Mouse (Mus musculus) left cerebral cortex, adult 2 months (tissue): ENCODE measurements around the gene Mrps25. TPM values are rescaled to one million over a fixed set of nuclear protein-coding genes. Genes with fewer than 3 reads are reported as not detected.

ENCODE experiments used
- DNase-seq, 2 experiments: peaks; one replicate each; pipeline ENCODE4 v3.0.0; 2021 to 2022; ENCODE audit warnings: low spot score in 2 of 2, mixed read lengths in 1 of 2; ENCODE audit errors: extremely low spot score in 1 of 2
- H3K27ac ChIP-seq: fragments of 200-600 bp; 2 replicates; pipeline ENCODE4 v1.8.1; 2022
- H3K4me3 ChIP-seq: fragments of 200-600 bp; 2 replicates; pipeline ENCODE4 v1.8.1; 2022
- CTCF ChIP-seq: fragments of 200-600 bp; IDR thresholded peaks from 2 replicates; pipeline ENCODE4 v1.8.1; 2022; ENCODE audit warnings: antibody characterized with exemption, mild to moderate bottlenecking, moderate library complexity
- intact Hi-C: fragments of 180-260 bp; cut with DNase I; formaldehyde crosslinking; loops from one replicate; pipeline ENCODE4 v1.15.1; 2025
- total RNA-seq, 2 experiments: library from RNA; stranded (reverse); gene quantifications; 2 replicates each; pipeline ENCODE4 v1.2.3; 2021

Gene Mrps25
- total RNA-seq, 2 experiments from 2014 or later, result 51.5 to 58.5 TPM

GRCm38 (mm10) chr6:92184178-92184577, 345 bp upstream of the Mrps25 start:
- TF ChIP-seq CTCF, result no peak; the same call in none of the 2 replicates
- Histone ChIP-seq H3K27ac (peak overlapping the region; percentile 77), H3K4me3 (peak overlapping the region; percentile 75)
- intact Hi-C loops, result loop anchor here (10.0 kb wide), 1 partner anchor 289 kb away; no protein-coding TSS in a partner anchor
- no peak for DNase-seq

GRCm38 (mm10) chr6:92176450-92176849, 7.4 kb downstream of the Mrps25 start:
- intact Hi-C loops, result no loop called here
- H3K27ac ChIP-seq, result no peak overlapping the region
- H3K4me3 ChIP-seq, result no peak overlapping the region
- no peak for DNase-seq
- no peak for TF ChIP-seq CTCF

GRCm38 (mm10) chr6:92162724-92163123, 21.1 kb downstream of the Mrps25 start:
- no peak for TF ChIP-seq CTCF
- DNase-seq, result no peak
- intact Hi-C loops, result no loop called here

GRCm38 (mm10) chr6:92158801-92159200, 25.0 kb downstream of the Mrps25 start:
- no peak for DNase-seq
- H3K4me3 ChIP-seq, result no peak overlapping the region
- intact Hi-C loops, result no loop called here
- no peak overlapping the region for H3K27ac ChIP-seq
- no peak for TF ChIP-seq CTCF

More at GRCm38 (mm10) chr6:92162724-92163123, 21.1 kb downstream of the Mrps25 start:
- Histone ChIP-seq H3K4me3 (no peak overlapping the region), H3K27ac (no peak overlapping the region)

- DNase-seq, result no peak
- no peak for TF ChIP-seq CTCF
- Histone ChIP-seq H3K4me3 (no peak overlapping the region), H3K27ac (no peak overlapping the region)
- intact Hi-C loops, result no loop called here
Observed at GRCm38 (mm10) chr6:92153774-92154173, 30.1 kb downstream of the Mrps25 start.

- intact Hi-C loops, result no loop called here
- TF ChIP-seq CTCF, result no peak
- no peak for DNase-seq
- Histone ChIP-seq H3K27ac (no peak overlapping the region), H3K4me3 (no peak overlapping the region)
Observed at GRCm38 (mm10) chr6:92145881-92146280, 38.0 kb downstream of the Mrps25 start.

- TF ChIP-seq CTCF, result no peak
- intact Hi-C loops, result loop anchor here (5.0 kb wide), 1 partner anchor 44 kb away; the partner anchor contains the start of gene Nr2c2
- H3K27ac ChIP-seq, result peak overlapping the region; percentile 51; the same call in 1 of the 2 replicates
- DNase-seq, result no peak
- no peak overlapping the region for H3K4me3 ChIP-seq
Observed at GRCm38 (mm10) chr6:92136356-92136755, 47.5 kb downstream of the Mrps25 start.

- H3K27ac ChIP-seq, result peak overlapping the region; percentile 76
- no peak for TF ChIP-seq CTCF
- no peak overlapping the region for H3K4me3 ChIP-seq
- no peak for DNase-seq
- intact Hi-C loops, result no loop called here
Observed at GRCm38 (mm10) chr6:92133617-92134016, 50.2 kb downstream of the Mrps25 start.

GRCm38 (mm10) chr6:92132021-92132911, 51.6 kb downstream of the Mrps25 start:
- DNase-seq, result no peak
- no peak for TF ChIP-seq CTCF
- Histone ChIP-seq H3K27ac (peak overlapping the region; percentile 51), H3K4me3 (no peak overlapping the region)
- intact Hi-C loops, result no loop called here

- TF ChIP-seq CTCF, result no peak
- no peak for DNase-seq
- Histone ChIP-seq H3K27ac (peak overlapping the region; percentile 17; the same call in 1 of the 2 replicates), H3K4me3 (no peak overlapping the region)
- intact Hi-C loops, result no loop called here
Observed at GRCm38 (mm10) chr6:92131456-92131855, 52.4 kb downstream of the Mrps25 start.

GRCm38 (mm10) chr6:92126861-92127468, 56.9 kb downstream of the Mrps25 start:
- no peak overlapping the region for H3K27ac ChIP-seq
- intact Hi-C loops, result no loop called here
- H3K4me3 ChIP-seq, result no peak overlapping the region
- DNase-seq, result no peak
- TF ChIP-seq CTCF, result no peak

- DNase-seq, result no peak
- Histone ChIP-seq H3K4me3 (no peak overlapping the region), H3K27ac (peak overlapping the region; percentile 13; the same call in 1 of the 2 replicates)
- TF ChIP-seq CTCF, result no peak; the same call in 1 of the 2 replicates
- intact Hi-C loops, result no loop called here
Observed at GRCm38 (mm10) chr6:92124547-92124946, 59.3 kb downstream of the Mrps25 start.

Other genes starting within 250 kb of the Mrps25 start
- gene Fgd5, start 205.2 kb downstream of the Mrps25 start, total RNA-seq, result 1 to 10 TPM; 4.6 TPM
- gene Nr2c2, start 92.6 kb downstream of the Mrps25 start, total RNA-seq, result 100 to 1,000 TPM in 1 of 2 experiments, 10 to 100 TPM in 1; 98.6 to 107 TPM
- gene Rbsn, start 30.9 kb upstream of the Mrps25 start, total RNA-seq, result 10 to 100 TPM; 43.8 to 47.1 TPM
- 1 to 10 TPM; 8.0 to 8.5 TPM for gene Trh, start 60.6 kb upstream of the Mrps25 start, total RNA-seq